Mouse (Mus musculus) Patski (cell line): ENCODE measurements around the gene Atl2. TPM values are rescaled to one million over a fixed set of nuclear protein-coding genes. Genes with fewer than 3 reads are reported as not detected.

Experiments used
- ATAC-seq: fragments of 100-300 bp; one replicate; pipeline ENCODE4 v1.8.0; 2021
- CTCF ChIA-PET: fragments of 350-600 bp; sonication (Branson Sonifier 250); formaldehyde crosslinking; loops from one replicate; lab custom pipeline; 2022; ENCODE audit warnings: inconsistent platforms; lab: Charles Lee
- POLR2A ChIA-PET: fragments of 350-600 bp; sonication (Branson Sonifier 250); formaldehyde crosslinking; loops from one replicate; lab custom pipeline; 2022; ENCODE audit warnings: antibody characterized with exemption, inconsistent platforms; lab: Charles Lee
- DNase-seq: peaks from one replicate; pipeline ENCODE4 v3.0.0-alpha.2; 2011; ENCODE audit warnings: low read depth, low spot score
- H3K27me3 ChIP-seq: fragments of 371-371 bp; one replicate; pipeline ENCODE4 v1.5.1; 2021
- CTCF ChIP-seq: fragments of 100-300 bp; IDR thresholded peaks from one replicate; pipeline ENCODE4 v1.5.1; 2021
- in situ Hi-C: fragments of 300-500 bp; cut with MboI; formaldehyde crosslinking; loops from 3 replicates; pipeline ENCODE4 v1.11.1; 2018; ENCODE audit warnings: low pct_unique_long_range_greater_than_20kb, mixed read lengths
- polyA plus RNA-seq: library from polyadenylated mRNA; unstranded; gene quantifications from one replicate; pipeline ENCODE4 v1.2.3, GENCODE M21; 2021

Atl2 gene
- polyA plus RNA-seq, 1 experiment from 2014 or later, result 38.4 TPM

DNA sequence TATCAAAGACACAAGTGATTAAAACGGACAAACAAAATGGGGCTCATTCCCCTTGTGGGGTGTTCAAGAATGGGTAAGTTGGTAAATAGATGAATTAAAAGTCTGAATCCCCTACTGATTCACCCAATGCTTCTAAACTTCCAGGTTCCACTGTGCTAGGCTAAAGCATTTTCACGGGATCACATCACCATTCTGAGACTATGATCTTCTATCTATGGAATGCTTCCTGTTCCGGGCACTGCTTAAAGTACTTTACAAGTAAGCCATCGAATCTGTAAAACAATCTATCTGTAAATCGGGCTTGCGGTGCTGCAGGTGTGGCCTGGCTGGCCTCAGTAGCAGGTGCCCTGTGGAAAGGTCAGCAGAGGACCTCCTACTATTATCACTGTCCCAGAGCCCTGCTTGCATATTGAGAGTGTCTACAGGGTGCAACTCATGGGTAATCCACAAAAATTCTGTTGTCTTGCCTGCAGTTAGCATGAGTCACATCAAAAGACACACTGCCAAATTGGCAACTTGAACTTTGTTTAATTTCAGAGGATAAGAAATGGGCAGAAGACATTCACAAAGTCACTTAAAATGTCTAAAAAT lies 2.3 kb upstream of the Atl2 start:
- TF ChIP-seq CTCF, result no peak
- POLR2A ChIA-PET, result no interaction called here
- in situ Hi-C loops, result no loop called here
- ATAC-seq (no peak), DNase-seq (no peak)
- CTCF ChIA-PET, result no interaction called here
- H3K27me3 ChIP-seq, result no peaks in the 10 kb centered on the region

DNA sequence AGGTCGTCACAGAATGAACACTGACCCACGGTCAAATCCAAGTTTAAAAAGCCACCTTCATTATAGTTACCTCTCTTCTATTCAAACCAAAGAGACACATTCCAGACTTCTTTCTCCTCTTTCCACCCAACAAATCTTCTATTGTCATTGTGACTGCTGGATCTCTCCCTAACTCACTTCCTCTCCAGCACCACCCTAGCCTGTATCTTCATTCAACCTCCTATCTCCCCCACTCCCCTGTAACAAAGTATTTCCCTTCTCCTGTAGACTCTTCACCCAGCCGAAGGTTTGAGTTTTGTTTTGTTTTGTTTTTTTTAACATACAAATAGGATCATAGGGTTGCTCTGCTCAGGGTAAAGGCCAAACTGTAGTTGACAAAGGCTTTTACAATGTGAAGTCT lies 1.7 kb upstream of the Atl2 start:
- DNase-seq, result no peak
- no peak for ATAC-seq
- in situ Hi-C loops, result no loop called here
- no peaks in the 10 kb centered on the region for H3K27me3 ChIP-seq
- no peak for TF ChIP-seq CTCF
- POLR2A ChIA-PET, result no interaction called here
- CTCF ChIA-PET, result no interaction called here

DNA sequence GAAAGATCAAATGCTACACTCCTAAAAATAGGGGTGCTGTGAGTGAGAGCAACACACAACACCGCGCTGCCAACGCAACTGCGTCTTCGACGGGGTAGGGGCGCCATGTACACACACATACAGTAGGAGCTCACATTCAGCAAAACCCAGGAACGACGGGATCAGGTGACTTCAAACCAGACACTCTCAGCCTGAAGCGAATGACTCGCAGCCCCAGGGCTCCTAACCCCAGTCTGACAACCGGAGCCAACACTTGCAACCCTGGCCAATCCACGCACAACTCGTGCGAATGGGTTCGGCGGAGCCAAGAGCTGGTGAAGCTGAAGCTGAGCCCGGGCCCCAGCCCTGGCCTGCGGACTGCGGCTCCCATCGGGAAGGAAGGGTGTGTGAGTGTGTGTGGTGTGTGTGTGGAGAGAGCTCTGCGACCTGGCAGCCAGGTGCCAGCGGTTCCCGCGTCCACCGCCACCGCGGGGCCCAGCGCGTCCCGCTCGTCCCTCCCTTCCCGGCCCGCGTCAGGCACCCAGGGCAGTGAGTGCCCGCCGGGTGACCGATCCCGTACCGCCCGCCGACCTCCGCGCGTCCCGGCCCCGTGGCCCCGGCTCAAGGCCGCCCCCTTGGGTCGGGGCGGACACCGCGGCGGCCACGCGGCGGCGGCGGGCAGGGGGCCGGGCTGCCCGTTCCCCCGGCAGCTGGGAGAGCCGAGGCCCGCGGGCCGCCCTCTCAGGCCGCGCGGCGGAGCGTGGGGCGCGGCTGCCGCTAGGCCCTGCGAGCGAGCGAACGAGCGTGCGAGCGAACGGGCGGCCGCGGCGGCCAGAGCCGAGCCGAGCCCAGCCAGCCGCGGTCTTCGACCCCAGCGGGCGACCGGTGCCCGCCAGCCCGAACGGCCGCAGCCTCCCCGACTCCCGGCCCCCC lies 696 bp downstream of the Atl2 start:
- CTCF ChIA-PET, result interaction anchor here (0.8 to 1.2 kb wide), 2 partner anchors 15 to 63 kb away, joined by 3 to 4 read pairs; no protein-coding TSS in a partner anchor
- DNase-seq (no peak), ATAC-seq (peak; percentile 46)
- in situ Hi-C loops, result no loop called here
- peak; percentile 55 for TF ChIP-seq CTCF
- POLR2A ChIA-PET, result no interaction called here
- H3K27me3 ChIP-seq, result no peaks in the 10 kb centered on the region

DNA sequence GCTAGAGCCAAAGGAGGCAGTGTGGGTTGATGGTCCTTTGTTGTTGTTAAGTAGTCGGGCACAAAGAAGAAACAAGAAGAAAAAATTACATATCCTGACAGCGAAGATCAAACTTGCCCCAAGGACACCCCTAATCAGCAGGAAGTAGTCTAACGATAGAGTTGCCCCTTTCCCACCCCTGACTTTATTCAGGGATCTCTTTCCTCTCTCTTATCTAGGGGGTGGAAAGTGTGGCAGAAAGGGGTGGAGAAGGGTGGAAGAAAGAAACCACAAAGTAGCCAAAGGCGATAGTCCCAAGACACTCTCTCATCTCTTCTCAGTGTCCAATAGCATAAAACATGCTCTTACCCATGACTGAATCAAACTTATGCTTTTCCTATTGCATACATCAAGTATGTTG lies 1.9 kb downstream of the Atl2 start:
- ChIA-PET CTCF (no interaction called here), POLR2A (no interaction called here)
- TF ChIP-seq CTCF, result no peak
- in situ Hi-C loops, result no loop called here
- H3K27me3 ChIP-seq, result no peaks in the 10 kb centered on the region
- DNase-seq (no peak), ATAC-seq (no peak)

- DNase-seq, result no peak
- no peaks in the 10 kb centered on the region for H3K27me3 ChIP-seq
- no peak for TF ChIP-seq CTCF
- no peak for ATAC-seq
- ChIA-PET POLR2A (no interaction called here), CTCF (interaction anchor here (1.0 kb wide), 1 partner anchor 252 kb away, joined by 3 read pairs; no protein-coding TSS in a partner anchor)
- in situ Hi-C loops, result no loop called here
Measured at GRCm38 (mm10) chr17:79891944-79892343, 4.0 kb downstream of the Atl2 start.

DNA sequence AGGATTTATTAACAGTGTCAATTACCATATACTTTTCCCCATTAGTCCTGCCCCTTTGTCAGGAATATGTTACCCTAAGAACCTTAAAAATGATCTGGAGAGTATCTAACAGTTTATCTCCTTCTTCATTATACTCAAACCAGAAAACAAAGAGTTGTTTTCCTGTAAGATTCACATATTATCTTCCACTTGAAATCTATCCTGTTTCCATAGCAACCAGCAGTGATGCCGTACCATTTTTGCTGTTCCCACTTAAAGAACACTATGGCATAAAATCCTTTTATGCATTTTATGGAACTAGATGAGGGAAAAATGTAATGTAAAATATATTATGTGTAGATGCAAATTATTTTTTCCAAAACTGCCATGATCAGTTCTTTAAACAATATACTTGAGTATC lies 8.0 kb downstream of the Atl2 start:
- ATAC-seq (no peak), DNase-seq (no peak)
- no peak for TF ChIP-seq CTCF
- no peaks in the 10 kb centered on the region for H3K27me3 ChIP-seq
- ChIA-PET CTCF (no interaction called here), POLR2A (no interaction called here)
- in situ Hi-C loops, result loop anchor here (10.0 kb wide), 1 partner anchor 107 kb away; no protein-coding TSS in a partner anchor

GRCm38 (mm10) chr17:79883198-79883597 lies 12.7 kb downstream of the Atl2 start:
- CTCF ChIA-PET, result no interaction called here
- TF ChIP-seq CTCF, result no peak
- POLR2A ChIA-PET, result no interaction called here
- in situ Hi-C loops, result loop anchor here (10.0 kb wide), 1 partner anchor 112 kb away; no protein-coding TSS in a partner anchor
- ATAC-seq (no peak), DNase-seq (no peak)
- H3K27me3 ChIP-seq, result no peaks in the 10 kb centered on the region

DNA sequence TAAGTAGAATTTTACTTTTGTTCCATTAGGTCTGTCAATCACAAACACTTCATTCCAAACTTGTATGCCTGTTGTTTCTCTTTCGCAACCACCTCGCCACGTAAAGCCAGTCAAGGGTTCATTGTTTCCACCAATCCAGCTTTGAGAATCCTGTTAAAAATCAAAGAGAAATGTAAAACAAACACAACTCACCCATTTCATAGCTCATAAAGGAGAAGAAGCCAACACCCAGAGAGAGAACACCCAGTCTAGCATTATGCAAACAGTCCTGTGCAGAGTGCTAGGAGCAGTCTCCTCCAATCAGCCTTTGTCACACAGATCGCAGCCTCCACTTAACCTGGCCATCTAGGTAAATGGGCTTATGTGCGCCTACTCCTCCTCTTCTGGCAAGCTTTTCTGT lies 30.9 kb downstream of the Atl2 start:
- no peaks in the 10 kb centered on the region for H3K27me3 ChIP-seq
- ChIA-PET CTCF (interaction anchor here (1.0 to 1.2 kb wide), 2 partner anchors 15 to 120 kb away, joined by 3 to 4 read pairs; no protein-coding TSS in a partner anchor), POLR2A (no interaction called here)
- TF ChIP-seq CTCF, result no peak
- ATAC-seq, result no peak
- no peak for DNase-seq
- in situ Hi-C loops, result no loop called here

GRCm38 (mm10) chr17:79864503-79864902 lies 31.4 kb downstream of the Atl2 start:
- no peak for ATAC-seq
- in situ Hi-C loops, result loop anchor here (5.0 kb wide), 2 partner anchors 143 to 328 kb away; no protein-coding TSS in a partner anchor
- POLR2A ChIA-PET, result no interaction called here

DNA sequence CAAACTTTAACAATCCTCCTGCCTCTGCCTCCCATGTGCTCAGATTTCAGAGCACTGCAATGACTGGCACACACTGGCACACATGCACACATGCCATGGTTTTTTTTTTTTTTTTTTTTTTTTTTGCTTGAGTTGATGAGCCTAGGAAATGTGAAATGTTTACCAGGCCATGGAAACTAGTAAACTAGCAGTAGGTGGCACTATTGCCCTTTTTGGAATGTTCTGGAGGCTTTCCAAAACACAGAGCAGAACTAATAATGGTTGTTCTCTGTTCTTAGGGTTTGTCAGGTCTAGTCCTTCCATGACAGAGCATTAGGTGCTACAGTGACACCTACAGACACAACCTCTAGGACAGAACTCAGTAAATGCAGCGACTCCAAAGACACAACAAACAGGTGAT lies 33.9 kb downstream of the Atl2 start:
- no peaks in the 10 kb centered on the region for H3K27me3 ChIP-seq
- in situ Hi-C loops, result loop anchor here (5.0 kb wide), 2 partner anchors 145 to 330 kb away; no protein-coding TSS in a partner anchor
- DNase-seq (no peak), ATAC-seq (no peak)
- peak; percentile 61 for TF ChIP-seq CTCF
- POLR2A ChIA-PET, result no interaction called here
- CTCF ChIA-PET, result interaction anchor here (0.7 to 2.4 kb wide), 8 partner anchors 8 to 163 kb away, joined by 3 to 17 read pairs (median 3); no protein-coding TSS in a partner anchor

More at GRCm38 (mm10) chr17:79864503-79864902, 31.4 kb downstream of the Atl2 start:
- CTCF ChIA-PET, result interaction anchor here (1.2 kb wide), 1 partner anchor 15 kb away, joined by 4 read pairs; no protein-coding TSS in a partner anchor
- no peaks in the 10 kb centered on the region for H3K27me3 ChIP-seq
- TF ChIP-seq CTCF, result no peak
- DNase-seq, result no peak

DNA sequence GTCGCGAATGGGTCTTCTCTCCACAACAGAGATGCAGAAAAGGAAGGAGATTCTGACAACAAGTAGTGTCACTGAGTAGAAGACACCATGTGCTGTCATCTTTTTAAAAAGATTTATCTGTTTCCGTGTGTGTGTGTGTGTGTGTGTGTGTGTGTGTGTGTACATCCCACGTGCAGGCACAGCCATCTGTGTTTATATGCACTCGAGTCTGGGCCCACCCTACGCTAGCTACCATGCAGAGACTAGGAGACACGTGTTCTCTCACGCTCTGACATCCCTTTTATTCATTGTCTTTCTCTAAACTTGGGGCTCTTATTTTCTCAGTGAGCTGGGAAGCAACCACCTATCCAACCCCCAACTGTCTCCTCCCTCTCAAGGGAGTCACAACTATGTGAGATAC lies 40.4 kb downstream of the Atl2 start:
- ATAC-seq, result no peak
- ChIA-PET POLR2A (interaction anchor here (0.7 kb wide), 1 partner anchor 77 kb away, joined by 3 read pairs; no protein-coding TSS in a partner anchor), CTCF (interaction anchor here (0.9 kb wide), 1 partner anchor 149 kb away, joined by 3 read pairs; no protein-coding TSS in a partner anchor)
- in situ Hi-C loops, result no loop called here
- no peaks in the 10 kb centered on the region for H3K27me3 ChIP-seq
- TF ChIP-seq CTCF, result no peak
- no peak for DNase-seq
